Mouse (Mus musculus) erythroid progenitor cell, adult 5-6 weeks (primary cell): ENCODE measurements around the gene Syngr2. TPM values are rescaled to one million over a fixed set of nuclear protein-coding genes. Genes with fewer than 3 reads are reported as not detected.

Source experiments
- ATAC-seq: replicated peaks from 2 replicates; pipeline ENCODE4 v1.8.0; 2016; ENCODE audit warnings: moderate number of reproducible peaks, mild to moderate bottlenecking, moderate TSS enrichment, inconsistent platforms; ENCODE audit not compliant: poor library complexity, low FRiP score, severe bottlenecking
- total RNA-seq, 2 experiments: library from RNA; stranded (forward) in 1 of 2; stranded (reverse) in 1 of 2; fragments of 150-400 nt in 1 of 2; fragments of 186-747, 209-891 nt in 1 of 2; gene quantifications; 2 replicates each; pipeline versions ENCODE4 v1.2.3 to v1.2.4; 2015 to 2017; ENCODE audit warnings: low replicate concordance in 2 of 2

The Syngr2 gene
- total RNA-seq, 2 experiments from 2014 or later: 35.0 to 65.4 TPM

- ATAC-seq: no peak
Measured at GRCm38 (mm10) chr11:117852875-117853274, 43.4 kb downstream of the Syngr2 start.

DNA sequence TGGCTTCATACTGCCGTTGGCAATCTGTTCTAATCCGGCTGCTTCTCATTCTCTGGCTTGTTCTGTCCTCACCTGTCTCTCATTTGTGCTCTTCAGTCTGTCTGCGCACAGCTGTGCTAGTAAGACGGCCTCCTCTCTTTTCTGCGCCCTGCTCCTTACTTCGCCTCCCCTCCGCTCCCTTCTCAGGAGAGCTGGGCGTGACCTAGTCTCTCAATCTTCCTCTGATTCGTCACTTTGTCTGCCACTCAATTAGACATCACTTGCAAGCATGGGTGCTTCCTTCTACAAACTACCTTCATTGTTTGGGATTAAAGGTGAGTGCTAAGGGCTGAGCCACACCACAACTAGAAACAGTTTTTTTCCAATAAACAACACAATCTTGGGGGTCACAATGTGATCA, 44.8 kb downstream of the Syngr2 start:
- ATAC-seq: no peak

DNA sequence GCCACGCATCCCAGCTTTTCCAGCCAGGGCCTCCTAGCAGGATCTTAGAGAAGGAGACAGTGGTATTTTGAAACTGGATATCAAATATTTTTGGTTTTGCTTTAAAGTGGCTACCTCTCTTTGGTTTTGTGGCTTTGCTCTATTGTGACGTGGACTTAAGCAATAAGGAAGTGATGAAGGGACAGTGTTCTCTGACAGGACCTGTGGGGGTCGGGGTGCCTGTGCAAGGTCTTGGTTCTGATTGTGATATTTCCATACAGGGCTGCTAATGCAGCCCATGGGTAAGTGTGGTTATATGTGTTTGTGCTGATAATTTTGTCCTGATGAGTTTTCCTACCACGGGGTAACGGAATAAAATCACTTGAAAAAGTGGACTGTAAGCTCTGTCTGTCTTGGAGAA, 45.9 kb downstream of the Syngr2 start:
- no peak for ATAC-seq

DNA sequence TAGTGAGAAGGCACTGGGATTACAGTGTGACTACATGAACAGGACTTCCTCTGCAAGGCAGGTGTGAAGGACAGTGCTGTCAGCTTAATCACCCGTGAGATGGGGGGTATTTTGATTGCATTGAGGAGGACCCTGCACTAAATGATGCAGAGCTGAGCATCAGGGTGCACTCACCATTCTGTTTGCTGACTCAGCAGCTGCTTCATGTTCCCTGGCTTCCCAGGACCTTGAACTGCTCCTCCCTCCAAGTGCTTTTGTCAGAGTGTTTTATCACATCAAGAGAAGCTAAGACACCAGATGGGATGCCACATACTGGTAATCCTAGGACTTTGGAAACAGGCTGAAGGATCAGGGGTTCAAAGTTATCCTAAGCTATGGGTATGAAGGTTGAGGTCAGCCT, 46.5 kb downstream of the Syngr2 start:
- ATAC-seq: no peak

GRCm38 (mm10) chr11:117857462-117857861, 48.0 kb downstream of the Syngr2 start:
- peak; percentile 26; the same call in 1 of the 2 replicates for ATAC-seq

DNA sequence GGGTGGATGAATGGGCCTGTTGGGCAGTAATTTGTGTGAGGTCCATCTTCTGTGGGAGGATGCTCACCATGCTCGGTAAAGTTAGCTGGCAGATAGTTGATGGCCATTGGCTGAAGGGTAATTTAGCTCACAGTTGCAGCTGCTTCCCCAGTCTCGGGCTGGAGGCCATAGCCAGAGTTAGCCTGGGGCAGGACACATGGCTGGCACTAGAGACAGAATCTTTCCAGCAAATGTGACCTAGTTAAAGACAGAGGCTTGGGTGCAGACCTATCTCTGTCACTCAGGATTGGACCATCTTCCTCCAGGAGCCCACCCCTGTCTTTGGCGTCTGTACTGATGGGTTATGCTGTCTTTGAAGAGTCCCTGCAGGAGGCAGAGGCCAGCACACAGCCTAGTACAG, 48.9 kb downstream of the Syngr2 start:
- no peak for ATAC-seq

- no peak for ATAC-seq
Measured at GRCm38 (mm10) chr11:117860601-117861000, 51.1 kb downstream of the Syngr2 start, which contains the start of gene Tmem235. Tmem235 (plus strand) TSS chr11:117860752.

- no peak for ATAC-seq
Measured at GRCm38 (mm10) chr11:117863174-117863856, 53.8 kb downstream of the Syngr2 start.

Other genes starting within 250 kb of the Syngr2 start
- gene Tnrc6c, start 155.4 kb upstream of the Syngr2 start, total RNA-seq (2015; ENCODE audit: low replicate concordance): 10.8 and 13.4 TPM in 2 replicates
- gene Tnrc6c, start 155.4 kb upstream of the Syngr2 start, total RNA-seq (2017; ENCODE audit: low replicate concordance): 11.6 and 13.9 TPM in 2 replicates
- gene Tmc8, start 27.6 kb upstream of the Syngr2 start, total RNA-seq (2015; ENCODE audit: low replicate concordance): 107 and 113 TPM in 2 replicates
- gene Tmc8, start 27.6 kb upstream of the Syngr2 start, total RNA-seq (2017; ENCODE audit: low replicate concordance): 60.6 and 72.4 TPM in 2 replicates
- 478 and 628 TPM in 2 replicates for gene Tmc6, start 27.5 kb upstream of the Syngr2 start, total RNA-seq (2015; ENCODE audit: low replicate concordance)
- 151 and 353 TPM in 2 replicates for gene Tmc6, start 27.5 kb upstream of the Syngr2 start, total RNA-seq (2017; ENCODE audit: low replicate concordance)
- 82.6 and 84.3 TPM in 2 replicates for gene 6030468B19Rik, start 12.0 kb upstream of the Syngr2 start, total RNA-seq (2015; ENCODE audit: low replicate concordance)
- 23.8 and 25.8 TPM in 2 replicates for gene 6030468B19Rik, start 12.0 kb upstream of the Syngr2 start, total RNA-seq (2017; ENCODE audit: low replicate concordance)
- gene Gm20708, start within 50 bp of the Syngr2 start, total RNA-seq (2015; ENCODE audit: low replicate concordance): 72.1 and 80.7 TPM in 2 replicates
- gene Gm20708, start within 50 bp of the Syngr2 start, total RNA-seq (2017; ENCODE audit: low replicate concordance): 3.4 and 18.5 TPM in 2 replicates
- 38.6 and 38.9 TPM in 2 replicates for gene Afmid, start 16.3 kb downstream of the Syngr2 start, total RNA-seq (2015; ENCODE audit: low replicate concordance)
- gene Afmid, start 16.3 kb downstream of the Syngr2 start, total RNA-seq (2017; ENCODE audit: low replicate concordance): 70.3 and 75.6 TPM in 2 replicates
- gene Tk1, start 16.4 kb downstream of the Syngr2 start, total RNA-seq (2015; ENCODE audit: low replicate concordance): 462 and 532 TPM in 2 replicates
- gene Tk1, start 16.4 kb downstream of the Syngr2 start, total RNA-seq (2017; ENCODE audit: low replicate concordance): 549 and 716 TPM in 2 replicates
- 782 and 936 TPM in 2 replicates for gene Birc5, start 39.6 kb downstream of the Syngr2 start, total RNA-seq (2015; ENCODE audit: low replicate concordance)
- 871 and 1,077 TPM in 2 replicates for gene Birc5, start 39.6 kb downstream of the Syngr2 start, total RNA-seq (2017; ENCODE audit: low replicate concordance)
- not detected in 2 replicates for gene Tmem235, start 51.1 kb downstream of the Syngr2 start, total RNA-seq (2015; ENCODE audit: low replicate concordance)
- gene Tmem235, start 51.1 kb downstream of the Syngr2 start, total RNA-seq (2017; ENCODE audit: low replicate concordance): 1.1 TPM in 1 of 2 replicates, not detected in the other
- 0.42 TPM in 1 of 2 replicates, not detected in the other for gene Tha1, start 63.8 kb downstream of the Syngr2 start, total RNA-seq (2015; ENCODE audit: low replicate concordance)
- 1.8 and 3.3 TPM in 2 replicates for gene Tha1, start 63.8 kb downstream of the Syngr2 start, total RNA-seq (2017; ENCODE audit: low replicate concordance)
- 0.36 and 1.3 TPM in 2 replicates for gene Socs3, start 160.4 kb downstream of the Syngr2 start, total RNA-seq (2015; ENCODE audit: low replicate concordance)
- gene Socs3, start 160.4 kb downstream of the Syngr2 start, total RNA-seq (2017; ENCODE audit: low replicate concordance): 1.2 TPM in 1 of 2 replicates, not detected in the other
- gene Pgs1, start 176.6 kb downstream of the Syngr2 start, total RNA-seq (2015; ENCODE audit: low replicate concordance): 10.1 and 13.3 TPM in 2 replicates
- 5.1 and 22.5 TPM in 2 replicates for gene Pgs1, start 176.6 kb downstream of the Syngr2 start, total RNA-seq (2017; ENCODE audit: low replicate concordance)